Mouse (Mus musculus) WW6 (cell line): ENCODE measurements around the gene Hnrnpm.
"Not testable (repeated sequence)": the region's sequence is repeated elsewhere in the genome, so short reads cannot be mapped to it uniquely, and the experiment has no call there.

ENCODE experiments used
- DNase-seq: peaks from one replicate; pipeline ENCODE4 v3.0.0-alpha.2; 2013; ENCODE audit warnings: low read depth, low spot score

Hnrnpm gene

DNA sequence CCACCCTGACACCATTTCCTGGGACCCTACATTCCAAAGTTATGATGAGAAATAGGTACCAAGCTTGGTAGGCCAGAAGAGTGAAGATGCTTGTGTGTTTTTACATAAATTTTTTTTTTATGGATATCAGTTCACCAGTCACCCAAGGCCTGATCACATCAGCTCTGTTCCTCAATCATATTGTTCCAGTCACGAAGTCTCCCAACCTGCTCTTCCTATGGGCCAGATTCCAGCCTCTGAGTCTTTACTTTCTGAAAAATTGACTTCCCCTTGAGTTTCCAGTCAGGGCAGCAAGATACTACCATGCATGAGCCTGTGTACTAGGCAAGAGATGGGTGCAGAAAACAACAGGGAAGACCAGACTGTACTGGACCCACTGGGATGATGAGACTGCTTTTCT lies at the start of gene Hnrnpm:
Gene Hnrnpm, minus strand, starts transcription at position 101 of the 400 bp plus-strand sequence.
- DNase-seq: no peak

- DNase-seq: not testable (repeated sequence)
Observed at GRCm38 (mm10) chr17:33733526-33733925, 46.9 kb upstream of the Hnrnpm start.

DNA sequence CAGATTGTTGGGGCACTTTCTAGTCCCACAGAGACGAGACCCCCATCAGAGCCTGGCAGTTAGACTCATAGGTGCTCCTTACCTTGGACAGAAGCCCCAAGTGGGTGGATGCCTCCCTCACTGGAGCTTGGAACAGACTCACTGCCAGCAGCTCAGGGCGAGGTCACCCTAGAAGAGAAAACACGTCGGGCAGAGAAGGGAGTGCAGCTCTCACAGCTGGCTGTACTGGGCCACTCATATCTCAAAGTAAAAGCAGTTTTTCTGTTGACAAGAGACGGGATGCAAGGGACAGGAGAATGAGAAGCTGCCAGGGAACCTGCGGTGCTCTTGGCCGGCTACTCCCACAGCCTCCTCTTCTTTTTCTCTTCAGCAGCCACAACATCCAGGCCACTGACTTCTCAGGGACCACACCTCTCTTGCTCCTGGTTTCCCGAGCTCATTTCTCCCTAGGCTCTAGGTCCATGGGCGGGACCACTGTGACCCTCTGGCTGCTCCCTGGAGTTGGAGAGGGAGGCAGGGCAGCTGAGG lies 46.0 kb upstream of the Hnrnpm start:
- not testable (repeated sequence) for DNase-seq

GRCm38 (mm10) chr17:33729215-33729614 lies 42.6 kb upstream of the Hnrnpm start:
- DNase-seq: no peak

- no peak for DNase-seq
Observed at GRCm38 (mm10) chr17:33728396-33728795, 41.7 kb upstream of the Hnrnpm start.

- DNase-seq: no peak
Observed at GRCm38 (mm10) chr17:33719736-33720378, 33.2 kb upstream of the Hnrnpm start.

DNA sequence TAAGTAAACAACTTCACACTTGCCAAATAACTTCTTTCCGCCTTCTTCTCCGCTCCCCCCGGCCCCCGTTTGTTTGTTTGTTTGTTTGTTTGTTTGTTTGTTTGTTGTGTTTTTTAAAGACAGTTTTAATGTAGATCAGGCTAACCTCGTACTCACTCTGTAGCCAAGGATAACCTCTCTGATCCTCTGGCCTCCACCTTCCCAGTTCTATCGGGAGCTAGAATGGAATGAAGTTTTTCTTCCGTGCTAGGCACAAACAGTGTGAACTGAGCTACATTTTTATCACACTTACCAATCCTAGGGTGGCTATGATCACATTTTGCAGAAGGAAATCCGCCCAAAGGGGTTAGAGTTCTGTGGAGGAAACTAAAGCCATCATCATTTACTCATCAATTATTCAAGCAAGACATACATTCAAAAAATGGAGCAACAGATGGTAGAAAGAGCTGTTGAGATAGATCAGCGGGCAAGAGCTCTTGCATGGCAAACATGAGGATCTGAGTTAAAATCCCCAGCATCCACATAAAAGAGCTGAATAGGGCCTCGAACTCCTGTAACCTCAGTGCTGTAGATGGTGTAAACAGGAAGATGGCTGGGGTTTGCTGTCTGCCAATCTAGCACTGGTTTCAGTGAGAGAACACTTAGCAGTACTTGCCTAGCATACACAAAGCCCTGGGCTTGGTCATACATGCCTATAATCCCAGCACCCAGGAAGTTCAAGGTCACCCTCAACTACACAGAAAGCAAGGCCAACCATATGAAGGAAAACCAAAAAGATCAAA lies 32.5 kb upstream of the Hnrnpm start:
- DNase-seq: no peak

DNA sequence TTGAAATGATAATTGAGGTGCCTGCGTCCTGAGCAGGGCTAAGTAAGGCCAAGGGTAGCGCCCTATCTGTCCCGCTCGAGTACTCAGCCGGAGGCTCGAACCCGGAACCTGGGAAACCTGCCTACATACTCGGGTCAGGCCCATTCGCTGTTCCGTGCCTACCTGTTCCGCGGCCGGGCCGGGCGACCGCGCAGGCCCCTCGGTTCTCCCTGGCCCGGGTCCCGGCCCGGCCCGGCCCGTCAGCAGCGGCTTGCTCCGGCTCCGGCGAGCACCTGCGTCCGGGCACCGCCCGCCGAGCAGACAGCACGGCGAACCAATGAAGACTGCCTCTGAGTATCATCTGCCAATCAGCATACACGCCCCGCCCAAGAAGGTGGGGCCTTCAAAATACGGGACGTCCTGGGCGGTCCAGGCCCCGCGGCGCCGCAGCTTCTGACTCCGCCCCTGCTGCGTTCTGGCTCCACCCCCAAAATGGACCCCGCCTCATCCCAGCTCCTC lies 31.8 kb upstream of the Hnrnpm start, which contains the start of gene March2:
Gene March2, minus strand, starts transcription at position 287 of the 498 bp plus-strand sequence.
- peak; percentile 95 for DNase-seq

DNA sequence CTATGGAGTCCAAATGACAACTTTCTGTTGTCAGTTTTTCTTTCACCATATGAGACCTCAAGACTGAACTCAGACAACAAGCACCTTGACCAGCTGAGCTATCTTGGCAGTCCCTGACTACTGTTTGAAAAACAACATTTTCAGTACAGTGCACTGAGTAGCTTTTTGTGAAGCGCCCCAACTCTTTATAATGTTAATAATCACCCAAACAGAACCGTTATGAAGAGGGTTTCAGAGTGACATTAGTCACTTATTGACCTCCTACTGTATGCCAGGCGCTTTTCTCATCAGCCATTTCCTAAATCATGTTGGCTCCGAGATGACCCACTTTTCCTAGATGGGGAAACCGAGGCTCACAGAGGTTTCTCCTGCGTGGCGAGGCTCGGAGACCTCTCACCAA lies 31.3 kb upstream of the Hnrnpm start:
- DNase-seq: no peak

DNA sequence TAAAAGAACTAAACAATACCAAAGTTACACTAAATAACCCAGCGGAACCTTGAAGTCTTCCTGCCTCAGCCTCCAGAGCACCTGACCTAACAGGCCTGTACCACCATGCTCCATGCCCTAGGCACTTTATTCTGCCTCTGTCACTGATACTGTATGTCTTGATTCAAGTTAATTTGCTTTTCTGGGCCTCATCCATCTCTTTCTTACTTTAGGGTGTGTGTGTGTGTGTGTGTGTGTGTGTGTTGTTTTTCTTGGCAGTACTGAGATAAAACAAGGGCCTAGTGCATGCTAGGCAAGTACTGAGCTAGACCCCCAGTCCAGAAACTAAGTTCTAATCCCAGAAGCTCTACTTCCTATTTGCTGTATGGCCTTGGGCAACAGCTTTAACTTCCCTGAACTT lies 30.6 kb upstream of the Hnrnpm start:
- no peak for DNase-seq

- DNase-seq: no peak
Observed at GRCm38 (mm10) chr17:33714779-33715178, 28.1 kb upstream of the Hnrnpm start.

DNA sequence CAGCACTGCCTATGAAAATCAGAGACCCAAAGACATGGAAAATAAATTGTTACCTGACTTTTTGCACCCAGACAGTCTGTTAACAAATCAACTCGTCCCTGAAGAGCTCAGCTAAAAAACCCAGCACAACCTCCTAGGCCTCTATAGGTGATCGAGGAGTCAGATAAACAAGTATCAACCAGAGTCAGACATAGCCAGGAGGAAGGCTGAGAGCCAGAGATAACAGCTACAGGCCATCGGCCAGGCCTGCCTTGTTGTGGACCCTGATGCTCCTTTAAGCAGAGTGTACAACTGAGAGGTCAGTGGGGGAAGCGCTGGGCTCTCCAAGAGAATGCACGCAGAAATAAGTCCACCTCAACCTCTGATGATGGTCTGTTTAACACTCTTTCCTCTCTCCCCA lies 26.6 kb upstream of the Hnrnpm start:
- DNase-seq: no peak

DNA sequence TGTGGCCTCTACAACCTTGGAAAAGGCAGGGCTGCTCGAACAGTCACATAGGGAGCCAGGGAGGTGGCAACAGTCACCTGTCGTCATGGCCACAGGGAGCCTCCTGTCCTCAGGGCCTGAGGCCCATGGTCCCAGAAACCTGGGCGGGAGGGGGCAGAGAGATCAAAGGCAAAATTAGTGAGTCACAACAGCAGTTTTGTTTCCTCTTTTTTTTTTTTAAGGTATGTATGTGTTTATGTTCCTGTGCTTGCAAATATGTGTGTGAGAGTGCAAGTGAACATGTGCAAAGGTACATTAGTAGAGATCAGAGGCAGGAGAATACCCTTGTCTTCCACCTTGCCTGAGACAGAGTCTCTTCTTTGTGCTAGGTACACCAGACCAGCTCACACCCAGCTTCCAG lies 23.2 kb upstream of the Hnrnpm start:
- no peak for DNase-seq

- DNase-seq: no peak
Observed at GRCm38 (mm10) chr17:33703091-33703490, 16.4 kb upstream of the Hnrnpm start.

GRCm38 (mm10) chr17:33702178-33702577 lies 15.5 kb upstream of the Hnrnpm start:
- no peak for DNase-seq

- DNase-seq: no peak
Observed at GRCm38 (mm10) chr17:33695471-33695870, 8.8 kb upstream of the Hnrnpm start.

DNA sequence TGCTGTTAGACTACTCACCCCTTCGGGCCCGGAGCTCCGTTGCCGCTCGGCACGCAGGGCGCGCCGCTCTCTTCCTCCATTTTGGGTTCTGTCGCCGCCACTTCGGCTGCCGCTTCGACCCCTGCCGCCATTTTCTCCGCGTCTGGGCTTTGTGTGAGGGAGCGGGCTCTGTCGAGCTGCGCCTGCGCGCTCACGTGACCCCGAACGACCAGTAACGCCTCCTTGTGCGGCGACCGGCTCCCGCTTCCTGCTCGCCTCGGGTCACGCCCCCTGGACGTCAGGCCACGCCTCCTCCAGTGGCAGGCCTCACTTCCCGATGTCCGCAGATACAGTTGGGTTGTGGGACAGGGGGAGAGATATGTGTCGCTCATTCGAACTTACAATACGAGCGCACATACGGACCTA lies 1.4 kb downstream of the Hnrnpm start:
- peak; percentile 92 for DNase-seq

GRCm38 (mm10) chr17:33684671-33685231 lies 1.9 kb downstream of the Hnrnpm start:
- DNase-seq: peak; percentile 42

DNA sequence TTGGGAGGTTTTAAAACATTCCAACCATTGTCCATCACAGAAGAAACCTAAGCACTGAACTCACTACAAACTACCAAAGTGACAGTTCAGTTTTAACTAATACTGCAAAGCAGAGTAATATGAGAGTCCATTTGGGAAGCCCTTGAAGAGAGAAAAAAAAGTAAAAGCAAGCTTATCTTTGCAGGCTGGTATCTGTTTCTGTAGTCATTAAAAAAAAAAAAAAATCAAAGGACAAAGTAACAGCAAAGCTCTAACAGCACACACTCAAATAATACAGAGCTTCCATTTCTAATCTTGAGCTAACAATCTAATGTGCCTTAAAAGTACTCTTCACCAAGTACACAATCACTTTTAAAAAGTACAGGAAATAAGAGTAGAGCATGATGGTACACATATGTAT lies 4.9 kb downstream of the Hnrnpm start:
- no peak for DNase-seq

GRCm38 (mm10) chr17:33678771-33679170 lies 7.9 kb downstream of the Hnrnpm start:
- no peak for DNase-seq

DNA sequence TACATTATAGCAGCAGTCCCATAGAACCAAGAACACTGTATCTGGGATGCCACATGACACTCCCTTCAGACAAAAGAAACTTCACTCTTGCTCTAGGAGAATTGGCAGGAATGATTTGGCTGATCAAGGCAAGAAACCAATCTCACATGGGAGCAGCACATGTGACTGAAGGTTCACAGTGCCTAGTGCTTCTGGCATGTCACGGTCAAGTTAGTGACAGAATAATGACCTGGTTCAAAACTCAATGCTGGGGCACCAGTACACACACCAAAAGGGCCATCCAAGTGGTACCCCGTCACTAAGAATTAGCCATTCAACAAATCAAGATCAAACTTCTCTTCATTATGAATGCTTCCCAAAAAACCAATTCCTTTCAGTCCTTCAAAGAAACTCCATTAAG lies 10.6 kb downstream of the Hnrnpm start:
- no peak for DNase-seq

- DNase-seq: no peak
Observed at GRCm38 (mm10) chr17:33675452-33675851, 11.2 kb downstream of the Hnrnpm start.
